Mouse (Mus musculus) ES-E14 (cell line): ENCODE measurements at regions not wholly inside any gene's neighbourhood (a gene's known extent, or its start where the extent isn't known, plus 50 kb on each side); places are given as distances from the start of the nearest gene placed in this dataset.

Experiments
- CHD2 ChIP-seq: IDR thresholded peaks from 2 replicates; pipeline ENCODE4 v1.6.1; 2014; ENCODE audit warnings: mild to moderate bottlenecking, low read depth, low read length, inconsistent platforms
- MAFK ChIP-seq: IDR thresholded peaks from 2 replicates; pipeline ENCODE4 v1.6.1; 2014; ENCODE audit warnings: mild to moderate bottlenecking, low read depth, low read length, inconsistent platforms; ENCODE audit not compliant: insufficient read depth
- ZC3H11A ChIP-seq: IDR thresholded peaks from 2 replicates; pipeline ENCODE4 v1.6.1; 2012; ENCODE audit warnings: low read depth, mild to moderate bottlenecking, inconsistent platforms, low read length, borderline replicate concordance
- ZNF384 ChIP-seq: IDR thresholded peaks from 2 replicates; pipeline ENCODE4 v1.6.1; 2012; ENCODE audit warnings: low read depth, low read length, inconsistent platforms

- TF ChIP-seq CHD2 (no peak), MAFK (no peak), ZC3H11A (no peak), ZNF384 (no peak)
Measured at GRCm38 (mm10) chr17:59760889-59761288, 747.7 kb upstream of the Nudt12 start.
